Mouse (Mus musculus): Measurements from ENCODE around the gene Lin37.

Lin37 gene

DNA sequence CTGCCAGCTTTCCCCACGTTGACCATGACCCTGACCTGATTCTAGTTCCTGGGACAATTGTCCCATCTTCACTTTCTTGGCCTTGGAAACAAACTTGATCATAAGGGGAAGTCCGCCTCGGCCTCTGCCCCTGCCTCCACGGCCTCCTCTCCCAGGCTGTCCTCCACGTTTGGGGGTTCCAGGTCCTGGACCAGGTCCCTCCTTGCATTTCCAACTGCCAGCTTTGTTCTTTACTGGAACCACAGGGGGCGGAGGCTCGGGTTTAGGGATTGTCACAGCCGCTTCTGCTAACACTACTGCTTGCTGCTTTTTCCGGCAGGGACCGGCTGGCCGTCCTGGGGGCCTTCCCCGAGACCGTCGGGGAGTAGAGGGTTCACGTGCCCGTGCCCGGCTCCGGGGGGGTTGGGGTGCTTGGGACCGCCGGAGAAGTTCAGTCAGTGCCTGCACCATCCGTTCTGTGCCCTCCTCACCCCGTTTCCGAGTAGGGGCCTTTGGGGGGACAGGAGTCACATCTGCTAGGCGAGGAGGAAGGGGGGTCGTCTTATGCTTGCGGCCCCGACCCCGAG lies 26.9 kb upstream of the Lin37 start:
- DNase-seq (ENCODE audit: low spot score) = no peak

DNA sequence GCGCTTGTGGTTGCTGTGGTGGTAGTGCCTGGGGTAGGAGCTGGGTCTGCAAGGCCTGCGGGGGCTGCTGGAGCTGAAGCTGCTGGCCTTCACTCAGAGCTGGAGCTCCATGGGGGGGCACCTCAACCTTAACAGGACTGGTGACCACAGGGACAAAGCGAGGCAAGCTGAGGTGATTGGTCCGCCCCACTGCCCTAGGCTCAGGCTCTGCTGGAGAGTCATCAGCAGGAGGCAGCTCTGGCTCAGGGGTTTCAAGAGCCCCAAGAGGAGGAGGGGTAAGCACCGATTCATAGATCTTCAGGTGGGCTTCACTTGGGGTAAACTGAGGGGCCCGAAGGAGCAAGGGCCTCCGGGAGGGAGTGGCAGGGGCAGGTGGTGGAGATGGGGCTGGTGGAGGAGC lies 25.5 kb upstream of the Lin37 start:
- no peak for DNase-seq (ENCODE audit: low spot score)

DNA sequence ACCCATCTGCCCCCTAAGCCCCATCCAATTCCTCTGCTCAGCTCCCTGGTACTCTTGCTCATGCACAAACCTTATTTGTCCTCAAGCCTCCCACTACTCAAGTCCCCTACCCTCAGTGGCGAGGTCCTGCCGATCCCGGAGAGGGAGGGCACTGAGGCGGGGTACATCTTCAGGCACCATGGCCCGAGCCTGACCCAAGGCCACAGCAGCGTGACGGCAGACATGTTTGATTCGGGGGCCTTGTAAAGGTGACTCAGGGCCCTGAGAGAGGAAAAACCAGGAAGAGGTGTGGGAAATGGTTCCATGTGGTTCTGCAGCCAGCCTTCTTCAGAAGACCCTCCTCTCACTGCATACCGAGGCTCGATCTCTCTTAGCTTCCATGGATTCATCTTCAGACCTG lies 24.7 kb upstream of the Lin37 start:
- DNase-seq (ENCODE audit: low spot score) = no peak

DNA sequence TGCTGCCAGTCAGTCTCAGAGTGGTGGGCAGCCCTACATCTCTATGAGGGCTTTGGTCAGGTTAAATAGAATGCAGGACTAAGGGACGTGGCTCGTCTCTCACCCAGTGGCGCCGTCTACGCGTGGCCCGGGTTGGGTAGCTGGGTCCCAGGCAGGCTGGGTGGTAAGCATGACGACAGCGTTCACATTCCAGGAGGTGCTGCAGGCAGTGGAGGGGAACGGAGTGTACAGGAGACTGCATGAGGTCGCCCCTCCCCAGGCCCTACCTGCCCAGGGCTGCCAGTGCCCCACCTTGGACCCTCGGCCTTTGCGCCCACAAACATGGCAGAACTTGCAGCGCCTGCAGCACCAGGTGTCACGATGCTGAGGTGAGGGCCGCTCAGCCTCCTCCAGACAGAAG lies 21.9 kb upstream of the Lin37 start:
- no peak for DNase-seq (ENCODE audit: low spot score)

DNA sequence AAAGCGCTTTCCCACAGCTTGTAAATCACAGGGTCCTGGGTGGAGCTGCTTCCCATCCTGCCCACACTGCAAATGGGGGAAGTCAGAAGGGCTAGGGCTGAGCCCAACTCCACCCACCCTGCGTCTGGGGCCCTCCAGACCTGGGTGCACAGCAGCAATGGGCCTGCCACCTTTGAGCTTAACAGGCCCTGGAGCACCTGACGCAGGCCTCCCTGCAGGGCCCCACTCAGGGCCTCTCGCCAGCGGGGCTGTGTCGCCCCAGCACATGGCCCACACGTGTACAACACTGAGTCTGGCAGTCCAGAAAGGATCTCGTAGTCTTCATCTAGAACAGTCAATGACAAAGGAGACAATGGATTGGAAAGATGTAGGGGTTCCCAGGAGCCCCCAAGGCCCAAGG lies 20.3 kb upstream of the Lin37 start:
- no peak for DNase-seq (ENCODE audit: low spot score)

DNA sequence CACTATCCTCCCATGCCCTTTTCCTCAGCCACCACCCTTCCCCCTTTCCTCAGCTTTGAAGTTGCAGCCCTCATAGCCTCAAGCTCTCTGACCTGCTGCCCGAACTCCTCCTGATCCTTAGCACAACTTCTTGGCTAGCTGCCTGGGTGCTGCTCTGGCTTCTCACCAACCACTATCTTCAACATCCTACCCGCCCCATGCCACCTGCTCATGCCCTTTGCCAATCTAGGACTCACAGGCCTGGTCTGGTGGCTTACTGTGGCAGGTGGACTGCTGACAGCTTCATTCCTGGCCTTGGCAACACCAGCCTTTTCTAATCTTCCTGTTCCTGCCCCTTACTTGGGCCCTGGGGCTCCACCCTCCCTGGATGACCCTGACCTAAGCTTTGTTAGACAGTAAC lies 13.3 kb upstream of the Lin37 start:
- DNase-seq (ENCODE audit: low spot score) = no peak

DNA sequence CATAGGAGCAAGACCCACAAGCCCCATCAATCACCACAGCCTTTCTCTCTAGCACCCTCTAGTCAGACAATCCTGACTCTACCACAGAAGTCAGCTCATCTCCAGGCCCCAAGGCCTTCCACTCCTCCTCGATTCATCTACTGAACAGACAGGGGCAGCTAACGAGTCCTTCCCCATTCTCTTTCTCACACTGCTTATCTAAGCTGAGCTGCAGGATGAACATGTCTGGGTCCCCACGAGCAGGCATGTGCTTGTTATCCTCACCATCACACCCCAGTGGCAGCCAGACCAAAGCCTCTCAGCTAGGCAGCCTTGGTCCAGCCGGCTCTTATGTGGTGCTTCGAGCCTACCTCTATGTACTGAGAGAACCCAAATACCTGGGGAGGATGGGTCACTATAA lies 12.8 kb upstream of the Lin37 start:
- DNase-seq (ENCODE audit: low spot score) = no peak

DNA sequence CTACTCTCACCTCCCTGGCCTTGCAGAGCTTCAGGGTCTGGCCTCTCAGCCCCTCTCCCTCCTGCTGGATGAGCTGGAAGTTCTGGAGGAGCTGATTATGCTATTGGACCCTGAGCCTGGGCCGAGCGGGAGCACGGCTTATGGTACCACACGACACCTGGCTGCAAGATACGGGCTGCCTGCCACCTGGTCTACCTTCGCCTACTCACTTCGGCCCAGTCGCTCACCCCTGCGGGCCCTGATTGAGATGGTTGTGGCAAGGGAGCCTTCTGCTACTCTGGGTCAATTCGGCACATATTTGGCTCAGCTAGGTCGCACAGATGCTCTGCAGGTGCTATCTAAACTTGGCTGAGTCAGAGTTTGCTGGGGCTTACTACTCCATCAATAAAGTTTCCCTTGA lies 7.9 kb upstream of the Lin37 start:
- DNase-seq (ENCODE audit: low spot score) = no peak

DNA sequence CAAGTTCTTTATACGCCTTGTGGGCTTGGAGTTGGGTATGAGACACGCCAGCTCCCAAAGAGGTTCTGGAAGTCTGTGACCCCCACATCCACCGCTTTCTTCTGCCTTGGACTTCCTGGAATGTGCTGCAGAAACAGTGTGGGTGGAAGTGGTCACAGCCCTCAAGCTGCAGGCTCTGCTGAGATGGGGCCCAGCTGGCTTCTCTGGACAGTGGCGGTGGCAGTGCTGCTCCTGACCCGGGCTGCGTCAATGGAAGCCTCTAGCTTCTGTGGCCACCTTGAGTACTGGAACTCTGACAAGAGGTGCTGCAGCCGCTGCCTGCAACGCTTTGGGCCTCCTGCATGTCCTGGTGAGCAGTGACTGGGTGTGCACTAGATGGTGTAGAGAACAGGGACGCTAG lies 6.4 kb upstream of the Lin37 start:
- DNase-seq (ENCODE audit: low spot score) = no peak

DNA sequence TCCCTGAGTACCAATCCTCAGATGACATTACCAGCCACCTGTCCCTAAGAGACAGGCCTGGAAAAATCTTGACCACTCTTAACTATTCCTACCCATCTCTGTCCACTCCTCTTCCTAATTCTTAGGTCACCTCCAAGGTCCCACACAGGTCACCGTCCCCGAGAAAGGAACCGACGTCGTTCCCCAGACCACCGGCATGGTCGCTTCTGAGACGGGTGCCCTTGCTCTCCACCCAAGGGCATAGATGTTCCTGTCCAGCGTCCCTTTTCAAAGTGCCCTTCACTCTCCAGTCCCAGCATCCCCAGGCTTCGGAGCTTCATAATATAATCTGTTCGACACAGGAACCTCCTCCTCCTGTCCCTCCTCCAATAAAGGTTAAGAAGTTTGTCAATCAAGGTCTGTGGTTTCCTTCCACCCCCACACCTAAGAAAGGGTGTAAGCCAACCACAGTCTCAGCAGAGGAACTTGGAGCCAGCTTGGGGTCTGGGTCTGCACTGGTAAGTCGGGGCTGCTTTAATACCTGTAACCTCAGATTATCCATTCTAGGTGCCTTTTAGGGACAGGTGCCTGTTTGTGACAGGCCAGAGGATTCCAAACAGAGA lies 5.4 kb upstream of the Lin37 start, which contains the start of gene Igflr1:
Igflr1 (plus strand) TSS at position 458 of the 602 bp plus-strand sequence.
- DNase-seq (ENCODE audit: low spot score) = no peak

DNA sequence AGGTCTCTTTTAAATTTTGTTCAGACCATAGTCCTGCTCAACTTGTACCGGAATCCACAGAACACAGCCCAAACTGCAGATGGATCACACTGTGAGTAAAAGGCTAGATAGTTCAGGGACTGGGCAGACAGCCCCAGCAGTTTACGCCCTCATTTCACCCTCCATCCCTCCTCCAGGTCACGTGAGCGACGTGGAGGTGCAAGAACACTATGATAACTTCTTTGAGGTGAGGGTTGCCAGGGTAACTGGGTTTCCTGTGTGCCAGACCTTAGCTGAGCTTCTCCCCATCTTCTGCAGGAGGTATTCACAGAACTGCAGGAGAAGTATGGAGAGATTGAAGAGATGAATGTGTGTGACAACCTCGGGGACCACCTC lies 4.3 kb upstream of the Lin37 start:
- DNase-seq (ENCODE audit: low spot score) = no peak

DNA sequence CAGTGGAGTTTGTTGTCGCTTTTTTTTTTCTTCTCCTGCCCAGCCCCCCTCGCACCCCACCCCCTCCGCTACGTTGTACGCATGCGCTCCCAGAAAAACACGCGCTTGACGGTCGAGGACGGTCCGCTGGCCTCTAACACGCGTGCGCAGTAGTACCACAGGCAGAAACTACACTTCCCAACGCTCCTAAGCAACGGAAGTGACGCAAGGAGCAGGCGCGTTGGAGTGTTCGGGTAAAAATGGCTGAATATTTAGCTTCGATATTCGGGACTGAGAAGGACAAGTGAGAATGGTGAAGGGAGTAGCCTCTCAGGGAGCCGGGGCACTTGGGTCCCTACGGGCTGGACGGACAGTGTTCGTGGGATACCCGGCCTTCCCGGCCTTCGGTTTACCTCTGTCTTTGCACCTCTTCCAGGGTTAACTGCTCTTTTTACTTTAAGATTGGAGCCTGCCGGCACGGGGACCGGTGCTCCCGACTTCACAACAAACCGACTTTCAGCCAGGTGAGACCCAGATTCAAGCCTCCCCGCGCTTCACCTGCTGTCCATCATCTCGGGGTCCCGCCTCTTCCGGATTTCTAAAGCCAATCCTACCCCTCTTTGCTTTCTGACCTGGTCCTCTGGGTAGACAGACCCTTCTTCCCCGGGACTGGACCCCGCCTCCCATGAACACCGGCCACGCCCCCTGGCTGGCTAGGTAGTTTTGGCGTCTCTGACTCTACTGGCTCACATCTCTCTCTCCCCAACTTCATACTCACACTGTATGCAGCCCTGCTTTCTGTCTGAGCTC lies 3.7 kb upstream of the Lin37 start, which contains the start of the genes U2af1l4, Gm49396 and Psenen:
U2af1l4 (plus strand) TSS at position 185 of the 789 bp plus-strand sequence.
Gm49396 (plus strand) TSS at position 228 of the 789 bp plus-strand sequence.
Psenen (minus strand) TSS at position 511 of the 789 bp plus-strand sequence.
- peak; percentile 98 for DNase-seq (ENCODE audit: low spot score)

DNA sequence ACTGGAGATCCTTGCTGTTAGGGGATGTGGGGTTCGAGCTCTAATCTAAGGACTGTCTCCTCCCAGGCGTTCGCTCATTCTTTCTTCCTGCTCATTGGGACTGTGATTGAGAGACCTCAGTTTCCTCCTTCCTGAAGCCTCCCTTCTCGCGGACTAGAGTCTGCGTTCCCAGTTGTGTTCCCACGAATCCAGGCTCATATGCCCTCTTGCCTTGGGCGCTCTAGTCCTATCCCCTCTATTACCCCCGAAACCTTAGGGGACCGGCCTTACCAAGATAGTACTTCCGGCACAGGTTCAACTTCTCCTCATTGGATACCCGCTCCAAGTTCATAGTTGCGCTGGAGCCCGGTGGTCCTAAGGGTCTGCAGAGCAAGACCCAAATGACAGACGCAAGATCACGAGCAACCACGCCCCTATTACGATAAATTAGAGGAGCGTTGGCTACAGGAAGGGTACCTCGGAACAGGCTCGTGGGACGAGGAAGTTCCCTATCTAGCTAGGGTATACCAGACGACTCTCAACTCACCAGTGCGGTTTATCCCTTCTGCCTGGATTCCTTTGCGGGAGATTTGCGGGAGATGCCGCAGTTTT lies 3.0 kb upstream of the Lin37 start:
- peak; percentile 28 for DNase-seq (ENCODE audit: low spot score)

DNA sequence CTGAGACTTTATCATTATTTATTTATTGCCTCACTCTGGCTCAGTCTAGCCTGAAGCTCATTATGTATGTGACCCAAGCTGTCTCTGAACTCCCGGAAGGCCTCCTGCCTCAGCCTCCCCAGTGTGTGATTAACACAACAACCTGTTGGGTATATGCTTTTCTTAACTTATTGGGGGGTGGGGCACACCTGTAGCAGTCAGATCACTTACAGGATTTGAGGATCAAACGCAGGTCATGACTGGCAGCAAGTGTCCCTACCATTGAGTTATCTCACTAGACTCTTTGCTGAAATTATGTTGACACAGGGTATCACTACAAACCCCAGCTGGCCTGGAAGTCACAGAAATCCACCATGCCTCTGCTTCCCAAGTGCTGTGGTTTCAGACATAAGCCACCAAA lies 658 bp upstream of the Lin37 start:
- DNase-seq (ENCODE audit: low spot score) = no peak

DNA sequence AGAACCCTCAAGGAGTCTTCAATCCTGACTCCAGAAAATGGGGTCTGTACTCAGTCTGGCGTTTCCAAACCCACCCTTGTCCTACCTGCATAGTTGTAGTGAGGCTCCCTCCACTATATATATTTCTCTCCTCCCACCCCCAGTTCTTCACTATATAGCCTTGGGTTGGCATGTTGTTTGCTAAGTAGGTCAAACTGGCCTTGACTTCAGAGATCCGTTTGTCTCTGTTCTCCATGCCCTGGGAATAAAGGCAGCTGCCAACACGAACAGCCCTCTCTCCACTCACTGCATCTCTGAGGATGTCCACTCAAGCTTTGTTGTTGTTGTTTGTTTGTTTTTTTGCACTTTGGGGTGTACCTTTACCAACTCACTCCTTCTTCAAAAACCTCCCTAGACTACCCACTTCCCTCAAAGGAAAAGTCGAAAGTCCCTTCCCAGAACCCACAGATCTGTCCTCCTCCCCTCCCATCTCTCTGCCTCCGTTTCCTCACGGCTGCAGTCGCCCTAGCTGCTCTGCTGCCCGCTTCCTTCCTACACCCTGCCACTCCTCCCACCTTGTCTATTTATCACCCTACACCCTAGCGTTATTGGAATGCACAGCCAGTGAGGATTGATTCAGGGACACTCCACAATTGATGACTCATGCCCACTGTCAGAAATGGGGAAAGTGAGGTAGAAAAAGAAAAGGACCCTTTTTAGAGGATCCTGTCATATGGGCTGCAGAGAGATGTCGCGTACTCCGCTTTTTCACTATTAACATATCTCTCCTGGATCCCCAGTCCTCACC lies 789 bp downstream of the Lin37 start:
- peak; percentile 44 for DNase-seq (ENCODE audit: low spot score)

DNA sequence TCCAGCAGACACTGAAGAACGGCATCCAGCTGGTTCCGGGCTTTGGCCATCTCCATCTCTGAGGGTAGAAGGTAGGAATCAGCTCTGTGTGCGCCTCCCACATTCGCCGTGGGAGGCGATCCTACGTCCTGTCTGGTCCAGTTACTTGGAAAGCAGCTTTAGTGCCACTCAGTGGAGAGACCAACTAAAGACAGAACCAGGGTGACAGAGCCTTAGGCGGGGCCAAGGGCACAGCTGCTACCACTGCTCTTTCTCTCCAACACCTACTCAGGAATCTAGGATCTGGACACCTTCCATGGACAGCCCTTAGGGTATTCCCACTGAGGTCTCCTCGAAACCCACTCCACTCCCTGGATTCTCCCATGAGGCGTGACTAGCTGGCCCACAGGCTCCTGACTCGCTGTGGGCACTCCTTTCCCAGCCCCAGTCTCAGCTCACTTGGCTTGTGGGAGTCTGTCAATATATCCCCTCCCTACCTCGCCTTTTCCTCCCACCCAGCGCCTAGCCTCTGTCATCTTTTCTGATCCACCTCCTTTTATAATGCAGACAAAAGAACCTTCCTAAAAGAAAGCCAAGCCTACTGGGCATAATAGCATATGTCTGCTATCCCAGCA lies 1.6 kb downstream of the Lin37 start:
- no peak for DNase-seq (ENCODE audit: low spot score)

DNA sequence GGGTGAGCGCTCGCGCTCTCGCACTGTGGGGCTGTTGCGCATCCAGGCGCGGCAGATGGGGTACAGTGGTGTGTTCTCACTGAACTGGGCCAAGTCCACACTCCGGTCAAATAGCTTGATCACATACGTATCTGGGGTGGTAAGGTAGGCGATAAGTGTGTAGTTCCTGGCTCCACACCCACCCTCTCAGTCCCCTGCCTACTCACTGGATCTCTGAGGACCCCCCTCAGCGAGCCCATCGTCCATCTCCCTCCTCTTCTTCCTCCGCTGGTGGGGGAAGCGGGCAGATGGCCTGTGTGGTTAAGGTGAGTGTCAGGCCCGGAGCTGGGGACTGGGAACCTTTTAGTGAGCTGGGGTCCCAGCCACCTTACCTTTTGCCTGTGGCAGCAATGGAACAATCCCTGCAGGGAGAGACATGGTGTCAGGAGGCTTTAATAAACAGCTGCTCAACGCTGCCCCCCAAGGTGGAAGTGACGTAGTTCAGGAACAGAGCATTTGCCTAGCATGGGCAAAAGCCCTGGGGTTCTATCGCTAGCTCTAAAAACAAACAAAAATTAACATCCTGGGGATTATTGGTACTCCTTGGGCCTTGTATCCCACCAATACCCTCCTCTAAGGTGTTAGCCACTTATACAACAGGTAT lies 2.6 kb downstream of the Lin37 start:
- DNase-seq (ENCODE audit: low spot score) = no peak

DNA sequence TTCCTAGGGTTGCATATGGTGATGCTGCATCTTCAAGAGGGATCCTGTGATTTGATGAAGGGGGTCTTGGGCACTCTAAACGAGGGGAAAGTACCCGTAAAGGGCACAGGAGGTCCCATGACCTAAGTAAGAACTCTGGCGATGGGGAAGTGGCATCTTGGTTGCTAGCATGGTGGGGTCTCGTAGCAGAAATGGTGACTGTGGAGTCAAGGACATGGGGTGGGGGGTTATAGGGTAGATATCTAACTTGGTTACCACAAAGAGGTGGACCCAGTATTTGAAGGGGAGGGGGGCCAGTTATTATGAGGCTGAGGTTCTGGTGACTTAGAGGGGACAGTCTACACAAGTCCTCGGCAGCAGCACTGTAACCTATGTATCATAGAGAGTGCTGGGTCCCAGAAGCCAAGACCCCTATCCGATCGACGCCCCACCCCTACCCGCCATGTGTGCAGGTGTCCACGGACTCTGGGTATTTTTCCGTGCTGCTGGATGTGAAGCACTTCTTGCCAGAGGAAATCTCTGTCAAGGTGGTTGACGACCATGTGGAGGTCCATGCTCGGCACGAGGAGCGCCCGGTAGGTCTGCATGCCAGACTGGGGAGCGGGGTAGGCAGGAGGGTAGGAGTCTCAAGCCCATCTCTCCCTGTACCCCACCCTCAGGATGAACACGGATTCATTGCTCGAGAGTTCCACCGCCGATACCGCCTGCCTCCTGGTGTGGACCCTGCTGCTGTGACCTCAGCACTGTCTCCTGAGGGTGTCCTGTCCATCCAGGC lies 5.6 kb downstream of the Lin37 start:
- no peak for DNase-seq (ENCODE audit: low spot score)

DNA sequence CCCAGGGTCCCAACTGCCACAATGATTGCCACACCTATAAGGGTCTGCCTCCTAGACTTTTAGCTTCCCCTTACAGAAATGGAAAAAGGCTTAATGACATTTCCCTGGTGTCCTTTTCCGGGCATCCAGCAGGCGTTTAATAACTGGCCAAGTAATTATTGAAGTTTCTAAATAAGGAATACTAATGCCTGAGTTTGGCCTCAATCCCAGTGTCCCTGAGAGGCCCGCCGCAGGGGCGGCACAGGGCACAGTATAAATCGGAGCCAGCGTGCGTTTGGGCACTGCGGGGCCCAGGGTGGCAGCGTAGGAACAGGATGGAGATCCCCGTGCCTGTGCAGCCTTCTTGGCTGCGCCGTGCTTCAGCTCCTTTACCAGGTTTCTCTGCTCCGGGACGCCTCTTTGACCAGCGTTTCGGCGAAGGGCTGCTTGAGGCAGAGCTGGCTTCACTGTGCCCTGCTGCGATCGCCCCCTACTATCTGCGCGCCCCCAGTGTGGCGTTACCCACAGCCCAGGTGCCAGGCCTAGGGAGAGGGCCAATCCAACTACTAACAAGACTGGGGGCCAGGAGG lies 6.5 kb downstream of the Lin37 start:
- no peak for DNase-seq (ENCODE audit: low spot score)

Measured in c-Kit-positive CD71-positive TER-119-positive erythroid progenitor cells, embryonic 14.5 days (primary cell).